Mouse (Mus musculus) bone marrow macrophage, adult 2 months (primary cell): ENCODE measurements around the gene Rgs9.

Experiments
- CTCF ChIP-seq: IDR thresholded peaks from 2 replicates; pipeline ENCODE4 v1.5.1; 2012; ENCODE audit warnings: low read depth, mild to moderate bottlenecking, low read length, moderate library complexity
- POLR2A ChIP-seq: IDR thresholded peaks from 2 replicates; pipeline ENCODE4 v1.6.1; 2012; ENCODE audit warnings: mild to moderate bottlenecking, low read depth, low read length, borderline replicate concordance

- TF ChIP-seq CTCF (no peak), POLR2A (no peak)
Measured at GRCm38 (mm10) chr11:109250566-109250965, 47.4 kb downstream of the Rgs9 start.
